Mouse (Mus musculus): Measurements from ENCODE around the gene Fam126a. TPM values are rescaled to one million over a fixed set of nuclear protein-coding genes. Genes with fewer than 3 reads are reported as not detected.
A peak's percentile ranks its signal among the peaks of the same experiment; 100 is the strongest.

The Fam126a gene
- total RNA-seq, 2 experiments from 2014 or later = 46.6 to 58.4 TPM

DNA sequence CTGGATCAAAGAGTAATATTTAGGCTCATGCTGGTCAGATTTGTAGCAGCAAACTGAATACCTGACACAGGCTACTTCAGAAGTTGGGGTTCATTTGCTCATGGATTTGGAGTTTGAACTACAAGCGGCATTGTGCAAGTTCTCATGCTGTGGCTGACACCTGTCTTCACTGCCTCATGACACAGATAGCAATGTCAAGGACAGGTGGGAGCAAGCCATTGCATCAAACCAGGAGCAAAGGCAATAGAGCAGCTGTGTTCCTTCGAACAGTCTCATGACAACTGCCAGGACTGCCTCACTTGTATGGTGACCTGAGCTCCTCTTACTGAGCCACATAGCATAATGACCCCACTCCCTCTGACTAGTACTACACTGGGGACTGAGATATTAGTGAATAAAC lies 12.9 kb upstream of the Fam126a start:
- no peak for ATAC-seq (replicated peaks; ENCODE audit: low FRiP score, low TSS enrichment, poor library complexity, severe bottlenecking)

GRCm38 (mm10) chr5:24041341-24041852 lies 10.9 kb upstream of the Fam126a start:
- no peak for ATAC-seq (replicated peaks; ENCODE audit: low FRiP score, low TSS enrichment, poor library complexity, severe bottlenecking)

DNA sequence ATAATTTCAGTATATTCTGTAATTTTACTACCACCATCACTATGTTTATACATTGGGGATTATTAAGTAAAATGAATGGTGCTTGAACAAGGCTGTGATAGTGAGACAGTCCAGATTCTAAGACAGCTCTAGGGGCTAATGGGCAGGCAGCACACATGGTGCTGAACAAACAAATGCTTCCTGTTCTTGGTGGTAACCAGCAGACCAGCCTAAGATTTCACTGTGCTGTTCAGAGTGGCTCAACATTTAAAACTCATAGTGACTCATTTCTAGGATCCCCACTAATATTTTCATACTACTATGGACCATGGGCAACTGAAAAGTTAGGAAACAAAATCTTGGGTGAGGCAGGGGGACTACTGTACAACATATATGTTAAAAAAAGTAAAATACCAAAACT lies 10.1 kb upstream of the Fam126a start:
- ATAC-seq (replicated peaks; ENCODE audit: low FRiP score, low TSS enrichment, poor library complexity, severe bottlenecking) = no peak

DNA sequence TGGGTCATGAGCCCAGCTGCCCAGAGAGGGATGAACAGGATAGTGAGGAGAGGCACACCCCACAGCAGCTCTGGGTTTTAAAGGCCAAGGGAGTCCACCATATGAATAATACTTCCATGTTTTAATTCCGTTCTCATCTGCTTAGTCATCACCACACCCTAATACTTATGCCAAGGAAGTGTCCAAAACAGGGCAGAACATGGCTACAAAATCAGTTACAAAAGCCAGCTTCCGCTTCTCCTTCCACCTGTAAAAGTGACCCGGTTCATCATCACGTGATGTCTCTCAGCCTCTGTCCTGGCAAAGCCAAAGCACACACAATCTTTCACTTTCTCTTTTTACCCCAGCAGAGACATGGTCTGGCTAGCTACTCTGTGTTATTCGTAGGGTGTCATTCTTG lies 8.9 kb upstream of the Fam126a start:
- ATAC-seq (replicated peaks; ENCODE audit: low FRiP score, low TSS enrichment, poor library complexity, severe bottlenecking) = peak; percentile 42

DNA sequence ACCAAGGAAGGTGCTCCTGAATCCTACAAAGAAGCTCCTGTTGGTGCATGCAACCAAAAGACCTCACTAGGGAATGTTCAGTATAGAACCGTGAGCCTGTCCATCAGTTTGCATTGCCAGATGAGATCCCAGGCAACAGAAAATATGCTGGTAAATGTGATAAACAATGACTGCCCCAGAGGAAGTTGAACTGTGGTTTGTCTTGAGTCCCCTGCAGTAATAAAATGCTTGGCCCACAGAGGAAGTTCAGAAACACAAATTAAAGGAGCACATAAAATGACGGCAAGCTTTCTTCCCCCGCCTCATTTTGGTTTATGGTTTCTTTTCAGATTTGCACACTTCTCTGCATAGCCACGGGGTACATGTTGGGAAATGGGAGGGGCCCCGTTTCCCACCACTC lies 8.3 kb upstream of the Fam126a start:
- no peak for ATAC-seq (replicated peaks; ENCODE audit: low FRiP score, low TSS enrichment, poor library complexity, severe bottlenecking)

DNA sequence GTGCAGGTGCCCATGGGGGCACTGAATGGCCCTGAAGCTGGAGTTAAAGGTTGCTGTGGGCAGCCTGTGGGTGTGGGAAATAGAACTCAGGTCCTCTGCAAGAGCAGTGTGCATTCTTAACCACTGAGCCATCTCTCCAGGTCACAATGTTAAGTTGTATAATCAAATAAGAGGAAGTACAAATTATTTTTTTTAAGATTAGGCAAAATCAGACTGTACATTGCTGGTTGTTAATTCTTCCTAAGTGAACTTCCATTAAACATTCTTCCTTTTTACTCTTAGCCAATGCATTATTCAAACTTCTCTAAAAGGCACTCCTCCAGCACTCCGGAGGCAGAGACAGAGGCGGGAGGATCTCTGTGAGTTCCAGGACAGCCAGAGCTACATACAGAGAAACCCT lies 7.7 kb upstream of the Fam126a start:
- ATAC-seq (replicated peaks; ENCODE audit: low FRiP score, low TSS enrichment, poor library complexity, severe bottlenecking) = no peak

- no peak for ATAC-seq (replicated peaks; ENCODE audit: low FRiP score, low TSS enrichment, poor library complexity, severe bottlenecking)
Measured at GRCm38 (mm10) chr5:24036731-24037130, 6.2 kb upstream of the Fam126a start.

- no peak for ATAC-seq (replicated peaks; ENCODE audit: low FRiP score, low TSS enrichment, poor library complexity, severe bottlenecking)
Measured at GRCm38 (mm10) chr5:24034970-24035369, 4.5 kb upstream of the Fam126a start.

GRCm38 (mm10) chr5:24034091-24034490 lies 3.6 kb upstream of the Fam126a start:
- no peak for ATAC-seq (replicated peaks; ENCODE audit: low FRiP score, low TSS enrichment, poor library complexity, severe bottlenecking)

DNA sequence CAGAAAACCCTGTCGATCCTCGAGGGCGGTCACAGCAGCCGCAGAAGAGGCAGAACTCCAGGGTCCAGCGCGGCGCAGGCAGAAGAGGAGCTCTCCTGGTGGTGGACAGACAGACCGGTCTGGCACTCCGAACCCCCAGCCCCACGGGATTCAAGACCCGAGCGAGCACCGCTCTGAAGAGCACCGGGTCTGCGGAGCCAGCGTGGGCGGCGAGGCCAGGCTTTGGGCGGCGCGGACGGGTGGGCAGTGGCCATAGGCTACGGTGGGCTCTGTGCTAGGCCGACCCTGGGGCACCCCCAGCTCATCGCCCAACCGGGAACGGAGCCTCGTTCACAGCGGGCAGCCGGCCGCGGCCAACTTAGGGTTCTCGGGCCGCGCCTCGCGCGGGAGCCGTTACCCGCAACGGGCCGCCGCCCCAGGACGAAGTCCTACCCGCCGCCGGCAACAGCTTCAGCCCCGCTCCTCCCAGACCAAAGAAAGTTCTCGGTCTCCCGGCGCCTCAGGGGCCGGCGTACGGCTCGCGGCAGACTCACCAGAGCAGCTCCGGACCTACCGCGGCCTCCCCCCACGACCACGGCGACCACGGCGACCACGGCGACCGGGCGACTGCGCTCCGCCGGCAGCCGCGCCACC lies 428 bp downstream of the Fam126a start:
- ATAC-seq (replicated peaks; ENCODE audit: low FRiP score, low TSS enrichment, poor library complexity, severe bottlenecking) = no peak

GRCm38 (mm10) chr5:24029331-24029771 lies 1.1 kb downstream of the Fam126a start:
- ATAC-seq (replicated peaks; ENCODE audit: low FRiP score, low TSS enrichment, poor library complexity, severe bottlenecking) = peak; percentile 84

GRCm38 (mm10) chr5:24024957-24025356 lies 5.5 kb downstream of the Fam126a start:
- ATAC-seq (replicated peaks; ENCODE audit: low FRiP score, low TSS enrichment, poor library complexity, severe bottlenecking) = no peak

GRCm38 (mm10) chr5:24023226-24023625 lies 7.3 kb downstream of the Fam126a start:
- no peak for ATAC-seq (replicated peaks; ENCODE audit: low FRiP score, low TSS enrichment, poor library complexity, severe bottlenecking)

- no peak for ATAC-seq (replicated peaks; ENCODE audit: low FRiP score, low TSS enrichment, poor library complexity, severe bottlenecking)
Measured at GRCm38 (mm10) chr5:24021683-24022082, 8.8 kb downstream of the Fam126a start.

- ATAC-seq (replicated peaks; ENCODE audit: low FRiP score, low TSS enrichment, poor library complexity, severe bottlenecking) = no peak
Measured at GRCm38 (mm10) chr5:24020380-24020779, 10.1 kb downstream of the Fam126a start.

DNA sequence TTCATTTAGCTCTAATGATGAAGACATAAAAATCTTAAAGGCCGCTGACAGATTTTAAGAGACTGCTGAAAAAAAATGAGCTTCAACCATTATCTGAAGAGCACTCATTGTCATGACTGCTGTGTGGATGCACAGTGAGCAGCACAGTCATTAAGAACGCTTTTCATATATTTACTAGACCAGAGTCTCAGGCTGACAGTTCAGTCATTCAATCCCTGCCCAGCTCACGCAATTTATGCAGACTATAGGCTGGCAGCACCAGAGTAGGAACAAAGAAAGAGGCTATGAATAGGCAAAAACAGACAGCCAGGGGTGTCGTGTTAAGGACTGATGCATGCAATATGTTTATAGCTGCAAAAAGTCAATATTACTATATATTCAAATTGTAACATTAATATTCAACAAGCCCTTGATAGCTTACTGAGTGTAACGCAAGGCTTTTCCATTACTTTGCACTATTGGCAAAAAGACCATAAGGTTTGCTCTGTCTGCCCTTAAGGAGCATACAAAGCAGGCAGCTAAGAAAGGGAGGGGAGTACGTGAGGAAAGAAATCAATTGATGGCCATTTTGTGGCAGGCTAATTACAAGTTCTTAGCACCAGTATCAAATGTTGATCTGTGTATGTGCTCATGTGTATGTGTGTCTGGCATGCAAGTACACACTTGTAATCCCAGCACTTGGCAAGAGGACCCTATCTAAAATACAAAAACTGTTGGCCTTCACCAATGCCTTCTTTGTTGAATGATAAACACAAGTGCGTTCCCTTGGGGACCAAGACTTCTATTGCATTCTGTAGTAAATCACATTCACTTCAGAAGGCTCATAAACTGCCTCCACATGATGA lies 10.9 kb downstream of the Fam126a start:
- no peak for ATAC-seq (replicated peaks; ENCODE audit: low FRiP score, low TSS enrichment, poor library complexity, severe bottlenecking)

- no peak for ATAC-seq (replicated peaks; ENCODE audit: low FRiP score, low TSS enrichment, poor library complexity, severe bottlenecking)
Measured at GRCm38 (mm10) chr5:24018621-24019261, 11.7 kb downstream of the Fam126a start.

GRCm38 (mm10) chr5:24016912-24017311 lies 13.6 kb downstream of the Fam126a start:
- ATAC-seq (replicated peaks; ENCODE audit: low FRiP score, low TSS enrichment, poor library complexity, severe bottlenecking) = peak; percentile 37; the same call in 1 of the 2 replicates

- no peak for ATAC-seq (replicated peaks; ENCODE audit: low FRiP score, low TSS enrichment, poor library complexity, severe bottlenecking)
Measured at GRCm38 (mm10) chr5:24013338-24014003, 17.0 kb downstream of the Fam126a start.

Measured in megakaryocyte-erythroid progenitor cell, adult 5-6 weeks (primary cell).